Mouse (Mus musculus): ENCODE results near the gene Pmp22. TPM values are rescaled to one million over a fixed set of nuclear protein-coding genes. Genes with fewer than 3 reads are reported as not detected.

Pmp22 gene
- polyA plus RNA-seq, 1 experiment from 2014 or later = 261 TPM

GRCm38 (mm10) chr11:63129840-63130239, 1.1 kb downstream of the Pmp22 start:
- H3K9ac ChIP-seq = no peak overlapping the region
- peaks cover 8% of the 10 kb centered on the region; the same call in 1 of the 2 replicates for H3K36me3 ChIP-seq
- no peak for ATAC-seq (ENCODE audit: borderline replicate concordance, extremely low read depth, low FRiP score, low TSS enrichment)
- peaks cover 45% of the 10 kb centered on the region for H3K4me1 ChIP-seq
- peaks cover 4% of the 10 kb centered on the region for H3K27me3 ChIP-seq
- no peaks in the 10 kb centered on the region for H3K9me3 ChIP-seq
- H3K4me2 ChIP-seq = peak overlapping the region; percentile 90
- 29% methylated on average over 12 of the region's 12 CpGs for WGBS
- H3K27ac ChIP-seq = peak overlapping the region; percentile 30; the same call in 1 of the 2 replicates
- no peak overlapping the region for H3K4me3 ChIP-seq

GRCm38 (mm10) chr11:63130497-63130896, 1.7 kb downstream of the Pmp22 start:
- peaks cover 4% of the 10 kb centered on the region for H3K27me3 ChIP-seq
- no peaks in the 10 kb centered on the region for H3K9me3 ChIP-seq
- H3K27ac ChIP-seq = peak overlapping the region; percentile 98
- H3K4me2 ChIP-seq = peak overlapping the region; percentile 90
- peak overlapping the region; percentile 65 for H3K4me3 ChIP-seq
- peak overlapping the region; percentile 80 for H3K9ac ChIP-seq
- peaks cover 52% of the 10 kb centered on the region for H3K4me1 ChIP-seq
- peak; percentile 7; the same call in 1 of the 2 replicates for ATAC-seq (ENCODE audit: borderline replicate concordance, extremely low read depth, low FRiP score, low TSS enrichment)
- 22% methylated on average over 8 of the region's 8 CpGs for WGBS
- H3K36me3 ChIP-seq = peaks cover 9% of the 10 kb centered on the region; the same call in 1 of the 2 replicates

DNA sequence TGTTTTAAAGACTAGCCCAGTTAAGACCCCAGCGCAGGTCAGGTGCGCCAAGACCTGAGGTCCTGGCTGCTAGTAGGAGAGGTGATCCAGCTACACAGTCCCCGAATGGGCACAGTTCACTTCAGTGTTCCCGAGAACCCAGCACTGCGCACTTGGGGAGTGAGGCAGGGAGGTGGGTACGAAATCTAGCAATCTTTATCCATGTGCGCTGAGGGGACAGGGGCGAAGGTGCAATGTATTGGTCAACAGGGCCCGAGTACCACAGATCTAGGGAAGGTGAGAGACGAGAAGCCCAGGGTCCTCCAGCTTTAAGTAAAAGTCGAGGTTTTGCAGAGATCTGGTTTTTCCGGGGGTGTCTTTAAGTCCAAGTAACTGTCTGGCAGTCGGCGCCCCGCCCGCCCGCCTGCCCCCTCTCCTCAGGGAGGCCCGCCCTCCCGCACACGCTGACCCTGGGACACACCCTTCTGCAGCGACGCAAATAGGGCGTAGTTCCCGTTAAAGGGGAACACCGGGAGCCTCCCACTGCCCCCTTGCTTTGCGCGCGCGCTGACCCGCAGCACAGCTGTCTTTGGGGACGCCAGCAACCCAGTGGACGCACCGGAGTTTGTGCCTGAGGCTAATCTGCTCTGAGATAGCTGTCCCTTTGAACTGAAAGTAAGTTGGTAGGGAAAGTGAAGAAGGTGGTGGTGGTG, 2.4 kb downstream of the Pmp22 start:
- peak; percentile 62 for ATAC-seq (ENCODE audit: borderline replicate concordance, extremely low read depth, low FRiP score, low TSS enrichment)
- Histone ChIP-seq H3K4me2 (peak overlapping the region; percentile 90), H3K27ac (peak overlapping the region; percentile 98), H3K4me1 (peaks cover 52% of the 10 kb centered on the region), H3K27me3 (peaks cover 4% of the 10 kb centered on the region), H3K9ac (peak overlapping the region; percentile 80), H3K4me3 (peak overlapping the region; percentile 65), H3K9me3 (no peaks in the 10 kb centered on the region), H3K36me3 (peaks cover 9% of the 10 kb centered on the region; the same call in 1 of the 2 replicates)
- 5% methylated on average over 33 of the region's 33 CpGs for WGBS

DNA sequence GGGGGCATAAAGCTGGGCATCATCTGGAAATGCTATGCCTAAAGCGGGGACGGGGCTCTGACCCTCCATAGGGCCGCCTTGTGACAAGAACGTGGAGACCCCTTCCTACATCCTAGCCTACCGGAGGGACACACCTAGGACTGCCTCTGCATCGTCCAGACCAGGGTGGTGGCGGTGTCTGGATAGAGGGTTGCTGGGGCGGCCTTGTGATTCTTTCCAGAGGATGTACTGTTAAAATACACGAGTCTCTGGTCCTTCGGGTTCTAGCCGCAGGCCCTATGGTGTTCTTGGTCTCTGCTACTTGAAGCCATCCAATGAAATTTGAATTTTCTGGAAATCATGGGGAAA, 2.9 kb downstream of the Pmp22 start:
- Histone ChIP-seq H3K4me3 (peak overlapping the region; percentile 65), H3K4me1 (peaks cover 54% of the 10 kb centered on the region), H3K27me3 (peaks cover 4% of the 10 kb centered on the region), H3K9ac (peak overlapping the region; percentile 80), H3K4me2 (peak overlapping the region; percentile 90), H3K27ac (peak overlapping the region; percentile 98), H3K9me3 (no peaks in the 10 kb centered on the region), H3K36me3 (peaks cover 13% of the 10 kb centered on the region; the same call in 1 of the 2 replicates)
- ATAC-seq (ENCODE audit: borderline replicate concordance, extremely low read depth, low FRiP score, low TSS enrichment) = no peak
- WGBS = 5% methylated on average over 11 of the region's 11 CpGs

- Histone ChIP-seq H3K4me1 (peaks cover 54% of the 10 kb centered on the region), H3K27ac (peak overlapping the region; percentile 98), H3K4me3 (peak overlapping the region; percentile 65), H3K9me3 (no peaks in the 10 kb centered on the region), H3K36me3 (peaks cover 15% of the 10 kb centered on the region; the same call in 1 of the 2 replicates), H3K9ac (peak overlapping the region; percentile 80), H3K4me2 (peak overlapping the region; percentile 90), H3K27me3 (peaks cover 4% of the 10 kb centered on the region)
- WGBS = 2% methylated on average over 11 of the region's 11 CpGs
- ATAC-seq (ENCODE audit: borderline replicate concordance, extremely low read depth, low FRiP score, low TSS enrichment) = no peak; the same call in 1 of the 2 replicates
Measured at GRCm38 (mm10) chr11:63132151-63132500, 3.3 kb downstream of the Pmp22 start.

- H3K4me3 ChIP-seq = peak overlapping the region; percentile 65
- WGBS = under 1% methylated on average over 65 of the region's 66 CpGs
- peaks cover 17% of the 10 kb centered on the region; the same call in 1 of the 2 replicates for H3K36me3 ChIP-seq
- peak overlapping the region; percentile 90 for H3K4me2 ChIP-seq
- peak overlapping the region; percentile 80 for H3K9ac ChIP-seq
- H3K27me3 ChIP-seq = peaks cover 4% of the 10 kb centered on the region
- H3K27ac ChIP-seq = peak overlapping the region; percentile 98
- peaks cover 55% of the 10 kb centered on the region for H3K4me1 ChIP-seq
- H3K9me3 ChIP-seq = no peaks in the 10 kb centered on the region
- peak; percentile 68 for ATAC-seq (ENCODE audit: borderline replicate concordance, extremely low read depth, low FRiP score, low TSS enrichment)
Measured at GRCm38 (mm10) chr11:63132501-63133435, 4.0 kb downstream of the Pmp22 start.

GRCm38 (mm10) chr11:63134021-63134420, 5.2 kb downstream of the Pmp22 start:
- 0 out of 2 replicates have a peak overlapping the region, but pooled peaks have one; percentile 9 for H3K27ac ChIP-seq
- H3K27me3 ChIP-seq = peaks cover 4% of the 10 kb centered on the region
- 81% methylated on average over 5 of the region's 5 CpGs for WGBS
- ATAC-seq (ENCODE audit: borderline replicate concordance, extremely low read depth, low FRiP score, low TSS enrichment) = no peak
- peak overlapping the region; percentile 90 for H3K4me2 ChIP-seq
- H3K9me3 ChIP-seq = no peaks in the 10 kb centered on the region
- peaks cover 23% of the 10 kb centered on the region; the same call in 1 of the 2 replicates for H3K36me3 ChIP-seq
- H3K4me1 ChIP-seq = peaks cover 54% of the 10 kb centered on the region
- peak overlapping the region; percentile 65 for H3K4me3 ChIP-seq
- H3K9ac ChIP-seq = 0 out of 2 replicates have a peak overlapping the region, but pooled peaks have one; percentile 80

DNA sequence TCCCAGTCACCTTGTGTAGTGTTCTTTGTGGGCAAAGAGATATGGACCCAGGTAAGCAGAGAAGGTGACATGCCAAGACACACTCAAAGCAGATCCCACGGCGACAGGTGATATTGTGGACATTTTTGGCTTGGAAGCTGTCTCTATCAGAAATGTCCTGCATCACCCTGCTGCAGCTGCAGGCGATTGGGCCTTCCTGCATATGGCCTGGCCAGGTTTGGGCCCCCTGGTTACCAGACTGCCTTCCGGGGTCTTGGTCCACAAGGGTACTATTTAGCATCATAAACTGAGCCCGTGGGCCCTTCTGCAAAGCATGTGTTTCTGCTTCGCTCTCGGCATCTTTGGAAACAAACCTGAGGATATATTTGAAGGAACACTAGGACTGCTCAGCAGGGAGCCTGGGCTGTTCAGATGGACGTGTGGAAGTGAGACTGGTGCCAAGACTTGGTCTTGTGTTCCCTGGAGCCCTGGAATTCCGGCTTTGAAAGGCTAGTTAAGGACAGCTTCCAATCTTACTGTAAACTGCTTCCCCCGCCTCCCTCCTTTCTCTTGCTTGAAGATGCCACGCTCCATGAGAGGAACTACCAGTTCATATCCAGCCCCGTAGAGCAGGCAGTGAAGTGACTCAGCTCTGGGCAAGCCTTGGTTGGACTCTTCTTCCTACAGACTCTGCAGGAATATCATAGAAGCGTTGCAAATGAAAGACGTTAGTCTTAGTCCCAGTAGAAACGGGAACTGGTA, 6.1 kb downstream of the Pmp22 start:
- Histone ChIP-seq H3K4me3 (peak overlapping the region; percentile 65; the same call in 1 of the 2 replicates), H3K27ac (peak overlapping the region; percentile 54), H3K4me2 (0 out of 2 replicates have a peak overlapping the region, but pooled peaks have one; percentile 90), H3K9me3 (no peaks in the 10 kb centered on the region), H3K27me3 (peaks cover 4% of the 10 kb centered on the region), H3K9ac (no peak overlapping the region), H3K36me3 (peaks cover 27% of the 10 kb centered on the region), H3K4me1 (peaks cover 45% of the 10 kb centered on the region)
- 55% methylated on average over 15 of the region's 15 CpGs for WGBS
- no peak for ATAC-seq (ENCODE audit: borderline replicate concordance, extremely low read depth, low FRiP score, low TSS enrichment)

- 0% methylated on average over 8 of the region's 8 CpGs for WGBS
- peak; percentile 55 for ATAC-seq (ENCODE audit: borderline replicate concordance, extremely low read depth, low FRiP score, low TSS enrichment)
- H3K4me1 ChIP-seq = peaks cover 38% of the 10 kb centered on the region
- H3K36me3 ChIP-seq = peaks cover 34% of the 10 kb centered on the region
- H3K27ac ChIP-seq = peak overlapping the region; percentile 54
- H3K4me2 ChIP-seq = 0 out of 2 replicates have a peak overlapping the region, but pooled peaks have one; percentile 90
- no peak overlapping the region for H3K9ac ChIP-seq
- peaks cover 4% of the 10 kb centered on the region for H3K27me3 ChIP-seq
- no peak overlapping the region for H3K4me3 ChIP-seq
- H3K9me3 ChIP-seq = no peaks in the 10 kb centered on the region
Measured at GRCm38 (mm10) chr11:63135622-63136021, 6.8 kb downstream of the Pmp22 start.

DNA sequence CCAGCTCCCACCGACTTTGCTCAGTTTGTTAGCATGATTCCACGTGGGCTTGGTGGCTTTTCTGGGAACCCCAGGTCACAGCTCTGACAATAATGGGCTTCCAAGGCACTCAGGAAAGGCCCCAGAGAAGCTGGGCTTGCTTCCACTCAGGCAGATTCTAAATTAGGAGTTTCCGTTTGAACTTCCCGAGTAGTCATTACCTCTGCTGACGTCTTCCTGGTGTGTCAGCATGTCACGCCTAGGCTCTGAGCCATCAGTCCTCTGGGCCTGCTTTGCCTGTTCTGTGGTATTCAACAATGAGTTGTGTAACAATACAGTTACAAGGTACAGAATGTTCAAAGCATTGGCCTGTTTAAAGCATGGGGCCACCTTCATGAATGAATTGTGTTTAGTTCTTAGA, 7.4 kb downstream of the Pmp22 start:
- WGBS = 59% methylated on average over 6 of the region's 6 CpGs
- peaks cover 4% of the 10 kb centered on the region for H3K27me3 ChIP-seq

DNA sequence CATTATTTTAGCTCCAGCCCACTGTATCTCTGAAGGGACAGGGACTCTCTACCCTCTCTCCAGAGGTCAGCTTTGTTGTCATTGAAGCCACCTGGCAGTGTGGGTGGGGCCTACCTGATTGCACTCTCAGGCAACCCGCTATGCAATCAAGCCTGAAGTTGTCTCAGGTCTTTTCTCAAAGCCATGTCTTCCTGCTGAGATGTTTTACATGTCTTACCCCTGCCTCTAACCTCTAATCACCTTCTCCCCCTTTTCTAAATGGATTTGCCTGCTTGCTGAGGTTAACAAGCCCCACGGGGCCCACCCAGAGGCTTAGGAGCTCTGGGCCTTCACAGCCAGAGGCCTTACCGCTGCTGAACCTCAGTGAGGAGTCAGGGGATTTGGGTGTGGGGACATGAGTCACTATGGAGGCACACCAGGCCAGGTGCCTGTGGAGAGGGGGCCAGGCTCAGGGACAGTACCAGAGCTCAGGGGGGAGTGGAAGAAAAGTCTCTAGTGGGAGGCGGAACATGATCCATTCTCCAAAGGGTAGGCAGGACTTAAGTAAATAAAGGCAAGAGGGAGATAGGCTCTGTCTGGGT, 8.1 kb downstream of the Pmp22 start:
- H3K27ac ChIP-seq = no peak overlapping the region
- no peaks in the 10 kb centered on the region; the same call in 1 of the 2 replicates for H3K27me3 ChIP-seq
- 79% methylated on average over 4 of the region's 4 CpGs for WGBS
- H3K4me3 ChIP-seq = no peak overlapping the region
- H3K9me3 ChIP-seq = no peaks in the 10 kb centered on the region
- no peak overlapping the region for H3K4me2 ChIP-seq
- no peak for ATAC-seq (ENCODE audit: borderline replicate concordance, extremely low read depth, low FRiP score, low TSS enrichment)
- no peak overlapping the region for H3K9ac ChIP-seq
- H3K36me3 ChIP-seq = peaks cover 47% of the 10 kb centered on the region
- H3K4me1 ChIP-seq = peaks cover 32% of the 10 kb centered on the region

More for the DNA sequence above, 7.4 kb downstream of the Pmp22 start:
- Histone ChIP-seq H3K4me1 (peaks cover 32% of the 10 kb centered on the region), H3K27ac (peak overlapping the region; percentile 30; the same call in 1 of the 2 replicates), H3K4me3 (no peak overlapping the region), H3K4me2 (no peak overlapping the region), H3K9ac (no peak overlapping the region), H3K9me3 (no peaks in the 10 kb centered on the region), H3K36me3 (peaks cover 40% of the 10 kb centered on the region)
- ATAC-seq (ENCODE audit: borderline replicate concordance, extremely low read depth, low FRiP score, low TSS enrichment) = no peak

Measured in lung, embryonic 15.5 days (tissue).